In genomic region chr12:31949759-31950658, GRCm38 (mm10) we compare ENCODE assay signal across 8 mouse cellular contexts. TPM values are rescaled to one million over a fixed set of nuclear protein-coding genes. Genes with fewer than 3 reads are reported as not detected.
DNase-seq lines count a peak whose midpoint lies in the region; ATAC-seq lines count a peak whose summit lies in the region.

TSS of gene Hbp1 (minus strand) at chr12:31950535.

- ATAC-seq in megakaryocyte progenitor cell, adult 5-6 weeks (replicated peaks; ENCODE audit: poor library complexity) = peak; percentile 83

- DNase-seq in adipocyte (ENCODE audit: low spot score) = peak; percentile 100
- DNase-seq in embryo, embryonic 10 days (ENCODE audit: low spot score) = peak; percentile 98
- peak; percentile 99 for DNase-seq in gastrocnemius, postnatal 10 days
- peak; percentile 100 for DNase-seq in induced T-regulatory cell, adult 2 months (ENCODE audit: low read depth)
- DNase-seq in left cerebral cortex, adult 9 months (ENCODE audit: low spot score in 2 of 2) = peak; percentile 100
- DNase-seq in right cerebral cortex, postnatal 14 days = peak; percentile 98
- DNase-seq in urinary bladder, postnatal 36 days (ENCODE audit: low spot score in 2 of 2) = peak; percentile 96 to 99

RNA-seq across cellular contexts. Expression of gene Hbp1, which starts in this region (rescaled TPM):
- 10 to 100 TPM; 59.2 to 63.1 TPM for total RNA-seq in gastrocnemius, postnatal 10 days (2021)
- 48.7 and 52.9 TPM in 2 replicates for total RNA-seq in megakaryocyte progenitor cell, adult 5-6 weeks (2015)
- total RNA-seq in megakaryocyte progenitor cell, adult 5-6 weeks (2017) = 43.6 and 46.8 TPM in 2 replicates

Comparison
In these comparisons a context has a peak if more than half of its experiments do, and no peak if none do; other contexts are left out.
1. Peak in every context shown above with its lines: DNase-seq and ATAC-seq.